Mouse (Mus musculus) lung, postnatal 4 days (tissue): Measurements from ENCODE around the gene Nrxn3.

Source experiments
- DNase-seq, 2 experiments: peaks; one replicate each; pipeline ENCODE4 v3.0.0; 2021

Nrxn3 gene

GRCm38 (mm10) chr12:89364850-89365249, 642.2 kb downstream of the Nrxn3 start:
- no peak for DNase-seq

- DNase-seq: no peak
Measured at GRCm38 (mm10) chr12:89369939-89370338, 647.3 kb downstream of the Nrxn3 start.

GRCm38 (mm10) chr12:89376600-89376999, 653.9 kb downstream of the Nrxn3 start:
- no peak for DNase-seq

GRCm38 (mm10) chr12:89377051-89377643, 654.5 kb downstream of the Nrxn3 start:
- DNase-seq: no peak

GRCm38 (mm10) chr12:89377687-89378086, 655.0 kb downstream of the Nrxn3 start:
- no peak for DNase-seq

- no peak for DNase-seq
Measured at GRCm38 (mm10) chr12:89383254-89383653, 660.6 kb downstream of the Nrxn3 start.

GRCm38 (mm10) chr12:89395121-89395792, 672.6 kb downstream of the Nrxn3 start:
- no peak for DNase-seq

- no peak for DNase-seq
Measured at GRCm38 (mm10) chr12:89436519-89436918, 713.8 kb downstream of the Nrxn3 start.

- DNase-seq: no peak
Measured at GRCm38 (mm10) chr12:89442323-89443038, 719.8 kb downstream of the Nrxn3 start.

- DNase-seq: peak in 1 of 2 experiments; percentile 5
Measured at GRCm38 (mm10) chr12:89450667-89451298, 728.1 kb downstream of the Nrxn3 start.

GRCm38 (mm10) chr12:89470226-89470625, 747.5 kb downstream of the Nrxn3 start:
- no peak for DNase-seq

- no peak for DNase-seq
Measured at GRCm38 (mm10) chr12:89471289-89471688, 748.6 kb downstream of the Nrxn3 start.

GRCm38 (mm10) chr12:89471874-89472273, 749.2 kb downstream of the Nrxn3 start:
- no peak for DNase-seq

- DNase-seq: peak in 1 of 2 experiments; percentile 16
Measured at GRCm38 (mm10) chr12:89479096-89479495, 756.4 kb downstream of the Nrxn3 start.

- DNase-seq: no peak
Measured at GRCm38 (mm10) chr12:89482223-89482622, 759.5 kb downstream of the Nrxn3 start.

- no peak for DNase-seq
Measured at GRCm38 (mm10) chr12:89504026-89504425, 781.4 kb downstream of the Nrxn3 start.

GRCm38 (mm10) chr12:89505121-89505764, 782.6 kb downstream of the Nrxn3 start:
- peak in 1 of 2 experiments; percentile 42 for DNase-seq

- no peak for DNase-seq
Measured at GRCm38 (mm10) chr12:89508970-89509369, 786.3 kb downstream of the Nrxn3 start.

GRCm38 (mm10) chr12:89513759-89514158, 791.1 kb downstream of the Nrxn3 start:
- peak in 1 of 2 experiments; percentile 10 for DNase-seq

- DNase-seq: no peak
Measured at GRCm38 (mm10) chr12:89516046-89516445, 793.4 kb downstream of the Nrxn3 start.

- no peak for DNase-seq
Measured at GRCm38 (mm10) chr12:89530679-89531350, 808.1 kb downstream of the Nrxn3 start.

- DNase-seq: peak; percentile 6 to 27
Measured at GRCm38 (mm10) chr12:89551291-89551690, 828.6 kb downstream of the Nrxn3 start.
